Mouse (Mus musculus) embryo, embryonic 9.5 days (tissue): ENCODE results near the gene Gm26938.

Source experiments
- DNase-seq: peaks from one replicate; pipeline ENCODE4 v3.0.0-alpha.2; 2017; ENCODE audit errors: extremely low spot score

The Gm26938 gene

DNA sequence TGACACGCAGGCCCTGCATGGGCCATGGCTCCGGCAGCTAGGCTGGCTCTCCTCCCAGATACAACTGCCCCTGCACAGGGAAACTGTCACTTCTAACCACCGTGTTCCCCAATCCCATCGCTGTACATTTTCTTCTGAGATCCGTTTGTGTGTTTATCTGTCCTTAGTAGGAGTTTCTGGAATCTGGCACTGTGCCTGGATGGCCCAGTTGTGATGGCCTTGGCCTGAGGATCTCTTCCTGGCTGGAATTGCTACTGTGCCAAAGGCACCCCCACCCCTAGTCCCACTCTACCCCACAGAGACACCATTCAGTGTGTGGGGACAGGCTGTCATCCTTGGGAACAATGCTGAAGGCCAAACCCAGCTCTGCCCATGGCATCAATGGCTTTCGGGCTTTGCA, 10.2 kb downstream of the Gm26938 start:
- DNase-seq: no peak

DNA sequence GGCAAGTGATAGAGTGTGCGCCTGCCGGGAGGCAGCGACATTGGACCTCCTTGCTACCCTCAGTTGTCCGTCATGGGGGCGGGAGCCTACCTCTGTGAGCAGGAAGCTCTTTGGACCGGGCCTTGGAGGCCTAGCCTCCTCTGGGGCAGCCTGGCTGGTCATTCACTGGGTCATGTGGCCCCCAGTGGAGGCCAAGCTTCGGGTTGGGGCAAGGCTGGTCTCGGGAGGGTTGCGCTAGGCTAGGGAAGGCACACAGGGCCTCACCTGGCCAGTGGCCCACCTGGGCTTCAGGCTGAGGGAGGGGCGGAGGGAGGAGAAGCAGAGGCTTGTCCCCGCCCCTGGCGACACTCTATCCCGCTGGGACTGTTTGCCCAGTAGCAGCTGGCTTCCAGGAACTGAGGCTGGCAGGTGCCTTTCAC, 12.2 kb downstream of the Gm26938 start:
- DNase-seq: no peak

DNA sequence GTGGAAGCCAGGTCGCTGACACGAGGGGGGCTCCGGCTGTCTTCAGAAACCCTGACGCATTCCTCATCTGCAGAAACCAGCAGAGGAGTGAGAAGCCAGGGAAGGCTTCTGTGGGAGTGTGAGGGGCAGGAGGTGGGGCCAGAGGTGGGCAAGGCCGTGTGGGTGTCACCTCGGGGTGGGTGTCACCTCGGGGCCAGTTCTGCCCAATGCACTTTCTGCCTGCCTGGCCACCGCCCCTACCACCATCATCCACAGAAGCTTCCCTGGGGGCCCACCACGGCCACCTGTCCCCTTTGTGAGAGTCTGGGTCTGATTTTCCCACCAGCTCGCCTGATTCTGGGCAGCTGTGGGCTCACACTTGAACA, 13.1 kb downstream of the Gm26938 start:
- DNase-seq: no peak

DNA sequence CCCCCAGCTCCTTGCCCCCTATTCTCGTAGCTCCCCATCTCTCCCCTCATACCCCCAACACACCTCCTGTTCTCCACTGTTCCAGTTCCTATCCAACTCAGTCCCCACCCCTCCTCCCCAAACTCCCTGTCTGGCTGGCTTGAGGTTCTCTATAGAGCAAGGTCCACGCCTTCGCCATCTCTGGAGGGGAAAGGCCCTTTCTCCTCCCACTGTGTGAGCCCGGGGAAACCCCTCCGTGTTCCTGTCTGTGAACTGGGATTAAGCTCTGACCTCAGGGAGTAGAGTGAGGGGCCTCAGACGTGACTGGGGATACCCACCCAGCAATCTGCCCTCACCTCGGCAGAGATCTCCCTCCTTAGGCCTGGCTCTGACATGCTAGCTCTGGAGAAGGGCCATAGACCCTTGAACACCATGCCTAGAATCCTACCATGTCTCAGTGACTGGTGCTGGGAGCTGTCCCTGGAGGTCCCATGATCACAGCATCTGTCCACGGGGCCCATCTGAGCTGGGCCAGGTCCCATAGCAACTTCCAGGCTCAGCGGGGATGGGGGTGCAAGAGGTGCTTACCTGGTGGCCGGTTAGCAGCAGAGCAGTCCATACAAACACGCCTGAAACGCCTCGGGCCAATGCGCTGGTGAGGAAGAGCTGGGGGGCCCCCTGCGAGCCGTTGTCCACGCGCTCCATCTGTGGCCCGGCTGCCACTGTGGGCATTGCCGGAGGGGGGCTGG, 13.6 kb downstream of the Gm26938 start:
- DNase-seq: no peak

DNA sequence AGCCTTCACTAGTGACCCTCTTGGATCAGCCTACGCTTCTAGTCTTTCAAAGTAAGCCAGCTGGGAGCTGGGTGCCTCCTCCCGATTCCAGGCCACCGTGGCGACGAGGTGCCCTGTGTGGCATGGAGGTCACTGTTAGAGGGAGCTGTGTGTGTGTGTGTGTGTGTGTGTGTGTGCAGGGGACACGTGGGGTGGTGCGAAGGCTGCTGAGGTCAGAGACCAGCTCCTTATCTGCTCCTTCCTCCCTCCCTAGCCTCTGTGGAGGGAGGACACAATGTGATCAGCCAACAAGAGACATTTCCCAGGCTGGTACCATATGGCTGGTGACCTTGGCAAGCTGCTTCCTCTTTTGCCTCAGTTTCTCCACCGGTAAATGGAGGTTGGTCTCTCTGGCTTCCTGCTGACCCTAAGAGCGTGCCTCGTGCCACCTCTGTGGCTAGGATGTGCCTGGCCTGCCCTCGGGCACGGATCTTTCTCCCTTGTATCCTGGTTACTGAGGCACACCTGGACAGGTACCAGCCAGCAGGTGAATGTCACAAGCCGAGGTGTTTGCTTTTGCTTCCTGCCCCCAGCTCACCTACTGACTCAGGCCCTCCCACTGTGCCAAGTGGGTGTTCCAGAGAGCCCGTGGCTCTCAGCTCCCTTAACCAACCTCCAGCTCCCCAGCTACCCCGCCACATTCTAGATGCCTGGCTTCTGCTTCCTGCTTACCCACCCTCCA, 14.4 kb downstream of the Gm26938 start:
- DNase-seq: no peak

DNA sequence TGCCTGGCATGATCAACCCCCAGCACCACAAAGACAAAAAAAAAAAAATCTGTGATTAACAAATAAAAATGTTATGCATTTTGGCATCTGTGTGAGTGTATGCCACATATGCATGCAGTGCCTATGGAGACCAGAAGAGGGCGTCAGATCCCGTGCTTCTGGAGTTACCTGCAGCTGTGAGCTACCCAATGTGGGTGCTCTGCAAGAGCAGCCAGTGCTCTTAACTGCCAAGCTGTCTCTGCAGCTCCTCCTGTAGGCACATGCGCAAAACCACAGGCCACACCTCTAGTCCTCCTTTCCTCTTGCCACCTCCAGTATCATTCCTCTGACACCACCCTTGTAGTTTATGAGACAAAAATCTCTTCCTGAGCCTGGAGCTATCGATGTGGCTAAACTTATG, 16.8 kb downstream of the Gm26938 start:
- no peak for DNase-seq

DNA sequence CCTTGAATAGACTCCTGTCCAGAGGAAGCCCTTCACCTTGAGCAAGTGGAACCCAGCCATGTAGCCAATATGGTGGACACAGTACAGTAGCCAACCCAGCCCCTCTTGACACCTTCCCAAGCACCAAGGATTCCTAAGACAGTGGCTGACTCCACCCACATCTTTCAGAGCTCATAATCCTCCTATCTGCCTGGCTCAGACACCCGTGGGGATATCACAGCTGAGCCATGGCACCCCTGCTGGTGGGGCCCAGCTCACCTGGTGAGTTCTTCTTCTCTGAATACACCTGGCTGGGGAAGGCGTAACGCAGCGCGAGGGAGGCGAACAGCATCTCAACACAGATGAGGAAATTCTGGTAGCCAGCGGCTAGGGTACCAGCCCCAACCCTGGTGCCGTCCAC, 20.3 kb downstream of the Gm26938 start:
- no peak for DNase-seq

DNA sequence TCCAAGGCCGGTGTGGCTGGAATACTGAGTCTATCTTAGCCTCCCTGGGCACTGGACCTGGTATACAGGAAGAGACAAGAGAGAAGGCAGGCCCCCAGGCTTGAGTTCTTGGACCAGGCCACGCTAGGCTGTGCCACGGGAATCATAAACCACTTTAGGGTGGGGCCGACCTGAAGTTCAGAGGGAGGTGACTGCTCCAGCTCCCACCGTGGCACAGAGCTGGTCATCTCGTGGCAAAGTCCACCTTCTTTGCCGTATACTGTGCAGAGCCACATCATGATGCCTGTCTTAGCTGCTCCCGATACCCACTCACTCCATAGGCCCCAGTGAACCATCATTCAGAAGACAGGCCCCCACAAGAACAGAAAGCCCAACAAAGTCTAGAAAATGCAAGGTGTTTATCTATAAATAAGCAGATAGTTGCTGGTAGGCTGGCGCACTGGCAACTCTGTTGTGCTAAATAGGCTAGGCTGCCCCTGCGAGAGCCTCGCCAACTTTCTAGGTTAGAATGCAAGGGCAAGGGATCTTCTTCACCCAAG, 21.6 kb downstream of the Gm26938 start:
- DNase-seq: no peak

DNA sequence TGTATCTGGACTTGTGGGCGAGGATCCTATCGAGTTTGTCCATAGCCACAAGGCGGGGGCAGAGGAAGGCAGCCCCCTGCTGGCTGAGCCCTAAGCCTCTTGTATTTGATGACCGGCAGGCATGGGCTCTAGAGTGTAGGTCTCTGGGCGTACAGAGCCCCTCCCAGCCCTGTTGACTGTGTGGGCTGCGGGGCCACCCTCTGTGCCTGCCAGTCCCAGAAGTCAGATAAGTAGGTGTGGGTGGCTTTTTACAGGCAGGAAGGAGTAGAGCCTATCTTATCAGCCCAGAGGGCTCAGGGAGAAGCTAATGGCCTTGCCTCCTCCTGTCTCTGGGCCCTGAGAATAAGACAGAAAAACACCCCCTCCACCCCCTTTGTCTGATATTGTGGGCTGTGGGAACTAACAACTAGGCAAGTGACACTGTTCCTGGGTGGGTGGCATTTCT, 22.1 kb downstream of the Gm26938 start:
- peak; percentile 46 for DNase-seq

DNA sequence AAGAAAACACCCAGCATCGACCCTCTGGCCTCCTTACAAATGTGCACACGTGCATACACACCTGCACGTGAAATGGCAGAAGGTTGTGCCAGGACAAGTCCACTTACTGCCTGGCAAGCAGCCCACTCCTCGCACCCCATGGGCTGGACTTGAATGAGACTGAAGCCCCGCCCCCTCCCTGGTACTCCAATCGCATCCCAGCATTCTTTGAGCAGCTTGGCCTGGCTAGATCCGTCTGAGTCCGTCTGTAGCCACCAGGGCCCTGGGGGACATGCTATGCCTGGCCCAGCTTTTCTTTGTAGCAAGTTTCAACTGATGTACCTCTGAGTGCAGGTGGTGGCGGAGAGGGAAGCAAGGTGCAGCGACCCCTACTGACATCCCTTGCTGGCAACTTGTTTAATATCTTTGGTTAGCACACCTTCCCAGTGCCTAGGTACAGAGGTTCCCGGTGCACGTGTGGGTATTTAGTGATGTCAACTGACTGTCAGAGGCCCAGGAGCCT, 22.6 kb downstream of the Gm26938 start:
- peak; percentile 71 for DNase-seq

DNA sequence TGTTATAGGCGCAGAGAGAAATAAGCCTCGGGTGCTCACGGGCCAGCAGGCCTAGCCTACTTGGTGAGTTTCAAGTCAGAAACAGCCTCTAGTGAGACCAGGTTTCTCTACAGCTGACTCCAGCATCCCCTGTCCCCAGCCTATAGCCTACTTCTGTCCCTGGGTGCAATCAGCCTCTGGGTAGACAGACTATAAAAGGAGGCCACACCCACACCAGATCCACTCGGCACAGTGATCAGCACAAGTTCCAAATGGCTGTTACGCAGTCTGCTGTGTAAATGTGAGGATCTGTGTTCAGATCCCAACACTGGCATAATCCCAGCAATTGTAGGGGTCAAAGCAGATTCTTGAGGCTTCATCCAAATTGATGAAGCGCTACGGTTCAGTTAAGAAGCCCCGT, 23.0 kb downstream of the Gm26938 start:
- DNase-seq: no peak

DNA sequence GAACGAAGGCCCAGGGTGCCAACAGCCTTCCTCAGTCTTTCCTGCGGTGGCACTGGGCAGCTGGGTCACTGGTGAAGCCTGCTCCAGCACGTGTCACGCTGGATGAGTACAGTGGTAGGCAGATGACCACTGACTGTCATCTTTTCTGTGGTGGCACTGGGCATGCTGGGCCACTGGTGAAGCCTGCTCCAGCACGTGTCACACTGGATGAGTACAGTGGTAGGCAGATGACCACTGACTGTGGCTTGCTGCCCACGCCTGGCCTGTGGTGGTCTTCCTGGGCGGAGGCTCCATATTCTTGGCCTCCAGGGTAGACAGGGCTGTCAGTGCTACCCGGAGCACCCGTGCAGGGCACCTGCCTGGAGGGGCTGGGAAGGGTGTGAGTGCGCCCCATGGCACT, 24.3 kb downstream of the Gm26938 start:
- no peak for DNase-seq

DNA sequence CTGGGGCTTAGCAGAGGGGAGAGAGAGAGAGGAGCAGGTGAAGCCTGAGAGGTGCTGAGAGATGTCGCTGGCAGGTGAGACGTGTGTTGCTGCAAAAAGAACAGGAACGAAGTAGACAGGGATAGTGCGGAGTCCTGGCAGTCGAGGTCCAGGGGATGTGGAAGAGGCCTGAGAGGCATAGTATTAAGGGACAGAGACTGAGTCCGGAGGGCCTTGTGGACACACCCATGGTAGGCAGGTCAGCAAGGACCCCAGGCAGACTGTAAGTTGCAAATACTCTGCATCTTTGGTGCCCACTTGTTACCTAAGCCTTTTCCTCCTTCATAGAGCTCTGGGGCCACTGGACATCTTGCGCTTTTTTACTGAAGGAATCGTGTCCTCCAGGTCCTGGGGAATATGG, 25.0 kb downstream of the Gm26938 start:
- DNase-seq: no peak

DNA sequence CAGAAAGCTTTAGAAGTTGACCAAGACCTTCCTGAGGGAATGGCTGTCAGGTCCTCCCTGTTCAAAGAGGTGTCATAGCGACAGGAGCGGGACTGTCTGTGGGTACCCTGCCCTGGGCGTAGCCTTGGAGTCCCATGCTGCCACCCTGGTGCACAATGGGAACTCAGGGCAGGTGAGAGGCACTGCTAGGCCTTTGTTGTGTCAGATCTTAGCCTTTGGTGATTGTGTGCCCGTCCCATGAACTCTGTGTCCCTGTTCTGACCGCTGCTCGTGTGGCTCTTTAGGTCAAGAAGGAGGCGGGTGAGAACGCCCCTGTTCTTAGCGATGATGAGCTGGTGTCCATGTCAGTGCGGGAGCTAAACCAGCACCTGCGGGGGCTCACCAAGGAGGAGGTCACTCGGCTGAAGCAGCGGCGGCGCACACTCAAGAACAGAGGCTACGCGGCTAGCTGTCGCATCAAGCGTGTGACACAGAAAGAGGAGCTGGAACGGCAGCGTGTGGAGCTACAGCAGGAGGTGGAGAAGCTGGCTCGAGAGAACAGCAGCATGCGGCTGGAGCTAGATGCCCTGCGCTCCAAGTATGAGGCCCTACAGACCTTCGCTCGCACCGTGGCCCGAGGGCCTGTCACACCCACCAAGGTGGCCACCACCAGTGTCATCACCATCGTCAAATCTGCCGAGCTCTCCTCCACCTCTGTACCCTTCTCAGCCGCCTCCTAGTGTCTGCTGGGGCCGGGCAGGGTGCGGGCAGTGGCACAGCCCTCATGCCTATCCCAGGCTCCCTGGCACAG, 26.2 kb downstream of the Gm26938 start:
- DNase-seq: no peak

DNA sequence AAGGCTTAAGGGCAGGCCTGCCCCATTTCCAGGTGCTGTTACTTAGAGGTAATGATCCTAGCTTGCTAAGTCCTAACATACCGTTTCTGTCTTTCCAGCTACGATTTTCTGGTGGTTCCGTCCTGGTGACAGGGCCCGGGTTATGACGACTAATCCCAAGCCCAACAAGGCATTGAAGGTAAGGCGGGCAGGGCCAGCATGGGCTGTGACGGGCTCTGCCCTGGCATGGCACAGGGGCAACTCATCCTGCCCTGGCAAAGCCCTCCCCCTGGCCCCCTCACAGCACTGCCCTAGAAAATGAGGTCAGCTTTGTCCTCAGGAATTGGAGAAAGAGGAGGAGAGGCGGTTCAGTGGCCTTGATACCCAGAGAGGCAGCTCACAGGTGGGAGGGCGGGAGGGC, 27.2 kb downstream of the Gm26938 start:
- no peak for DNase-seq

DNA sequence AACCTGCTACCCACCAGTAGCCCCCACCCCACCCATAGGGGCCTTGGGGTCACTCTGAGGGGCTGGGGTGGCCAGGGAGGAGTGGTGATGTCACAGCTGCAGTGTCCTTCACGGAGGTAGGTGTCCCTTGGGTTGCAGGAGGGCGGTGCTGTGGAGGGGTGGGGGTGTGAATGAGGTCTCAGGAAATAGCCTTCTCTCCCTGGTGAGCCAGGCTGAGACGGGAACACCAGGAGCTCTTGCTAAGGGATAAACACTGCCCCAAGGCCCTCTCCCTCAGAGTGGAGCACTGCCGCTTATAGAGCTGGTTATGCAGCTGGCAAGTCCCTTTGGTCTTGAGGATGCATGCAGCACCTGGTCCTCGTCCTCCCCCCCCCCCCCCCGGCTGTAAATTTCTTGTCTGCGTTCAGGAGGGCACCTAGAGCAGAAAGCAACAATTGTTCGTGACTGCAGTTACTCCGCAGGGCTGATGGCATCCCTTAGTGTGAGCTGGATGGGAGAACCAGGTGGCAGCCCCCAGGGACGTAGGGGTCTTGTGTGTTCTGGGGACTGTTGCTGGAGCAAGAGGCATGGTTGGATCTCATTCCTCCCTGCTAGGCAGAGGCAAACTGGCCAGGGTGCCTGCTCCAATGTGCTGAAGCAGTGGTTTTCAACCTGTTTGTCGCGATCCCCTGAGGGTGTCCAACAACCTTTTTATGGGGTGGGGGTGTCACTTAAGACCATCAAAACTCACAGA, 27.9 kb downstream of the Gm26938 start:
- no peak for DNase-seq

DNA sequence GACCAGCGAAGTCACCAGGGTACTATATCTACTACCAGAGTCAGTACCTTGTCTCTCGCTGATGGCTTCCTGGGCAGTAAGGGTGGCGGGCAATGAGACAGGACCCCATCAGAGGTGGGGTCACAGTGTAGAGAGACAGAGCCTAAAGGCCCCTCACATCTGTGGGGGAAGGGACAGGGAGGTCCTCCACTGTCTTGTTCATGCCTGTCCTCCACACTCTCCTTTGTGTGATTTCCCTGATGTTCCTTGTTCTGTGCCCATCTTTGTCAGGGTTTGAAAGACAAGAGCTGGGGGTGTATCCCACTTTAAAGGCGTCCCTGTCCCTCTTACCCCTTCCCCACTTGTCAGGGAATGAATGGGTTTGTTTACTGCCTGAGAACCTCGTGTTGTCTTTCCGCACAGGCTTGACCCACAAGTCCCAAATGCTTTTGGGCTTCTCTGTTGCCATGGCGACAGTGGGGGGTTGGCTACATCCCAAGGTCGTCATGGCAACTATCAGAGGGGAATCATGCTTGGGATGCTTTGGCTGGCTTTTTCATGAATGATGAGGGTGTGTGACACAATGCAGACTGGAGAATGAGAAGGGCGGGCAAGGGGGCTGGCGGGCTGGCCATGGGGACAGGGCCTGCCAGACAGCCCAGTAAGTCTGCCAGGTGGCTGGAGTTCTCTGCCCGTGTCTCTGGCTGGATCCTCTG, 28.6 kb downstream of the Gm26938 start:
- DNase-seq: peak; percentile 76

DNA sequence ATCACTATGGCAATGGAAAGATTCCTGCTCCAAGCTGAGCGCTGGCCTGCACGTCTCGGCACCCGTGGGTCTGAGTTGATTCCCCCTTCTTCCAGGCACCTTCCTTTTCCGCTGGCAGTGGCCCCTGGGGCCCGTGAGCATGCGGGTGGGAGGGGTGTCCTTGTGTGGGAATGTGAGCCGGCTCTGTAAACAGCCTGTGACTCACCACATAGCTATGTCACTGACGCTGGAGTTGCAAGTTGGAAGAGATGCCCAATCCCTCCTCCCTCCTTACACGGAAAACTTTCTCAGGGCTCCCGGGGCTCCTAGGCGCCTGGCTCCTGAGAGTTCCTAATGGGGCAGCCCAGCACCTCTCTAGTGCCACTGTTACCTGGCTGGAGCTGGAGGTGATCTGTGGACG, 29.3 kb downstream of the Gm26938 start:
- DNase-seq: peak; percentile 53

DNA sequence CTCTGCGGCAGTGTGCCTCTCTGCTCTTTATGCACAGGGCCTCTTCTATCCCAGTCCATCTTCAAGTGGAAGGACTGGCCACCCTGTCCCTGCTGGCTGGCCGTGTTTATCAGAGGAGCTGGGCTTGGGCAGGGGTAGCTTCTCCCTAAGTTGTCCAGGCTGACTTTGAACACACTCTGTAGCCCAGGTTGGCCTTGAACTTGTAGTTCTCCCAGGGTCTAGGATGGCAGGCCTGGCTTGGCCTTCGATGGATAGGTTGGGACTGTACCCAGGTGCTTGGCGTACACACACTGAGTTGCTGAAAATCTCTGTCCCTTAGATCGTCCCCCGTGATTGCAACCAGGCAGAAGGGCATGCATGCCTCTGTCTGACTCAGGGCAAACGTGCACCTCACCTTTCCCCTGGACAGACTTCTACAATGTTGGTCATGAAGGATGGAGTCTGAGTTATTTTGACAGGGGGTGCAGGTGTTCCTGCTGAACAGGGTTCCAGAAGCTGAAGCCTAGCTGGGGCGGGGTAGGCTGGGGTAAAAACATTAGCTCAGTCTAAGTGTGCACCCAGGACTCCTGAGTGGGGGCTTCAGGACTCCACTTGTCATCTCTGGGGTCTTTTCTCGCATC, 30.1 kb downstream of the Gm26938 start:
- DNase-seq: no peak

DNA sequence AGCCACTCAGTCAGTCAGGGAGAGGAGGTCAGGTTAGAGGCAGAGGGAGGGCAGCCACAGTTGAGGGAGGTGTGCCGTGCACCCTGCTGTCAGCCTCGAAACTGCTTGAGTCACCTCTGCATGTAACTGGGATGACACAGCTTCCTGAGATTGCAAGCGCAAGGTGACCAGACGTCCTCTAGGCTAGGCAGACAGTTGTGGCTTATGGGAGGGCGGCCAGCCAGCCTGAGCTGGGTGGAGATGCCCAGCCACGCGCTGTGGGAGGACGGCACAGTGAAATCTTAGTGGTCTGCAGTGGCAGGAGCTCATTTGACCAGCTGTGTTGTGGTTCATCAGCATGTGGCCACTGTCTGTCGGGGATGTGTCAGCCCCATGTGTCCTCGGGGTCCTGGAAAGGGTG, 31.3 kb downstream of the Gm26938 start:
- DNase-seq: no peak

DNA sequence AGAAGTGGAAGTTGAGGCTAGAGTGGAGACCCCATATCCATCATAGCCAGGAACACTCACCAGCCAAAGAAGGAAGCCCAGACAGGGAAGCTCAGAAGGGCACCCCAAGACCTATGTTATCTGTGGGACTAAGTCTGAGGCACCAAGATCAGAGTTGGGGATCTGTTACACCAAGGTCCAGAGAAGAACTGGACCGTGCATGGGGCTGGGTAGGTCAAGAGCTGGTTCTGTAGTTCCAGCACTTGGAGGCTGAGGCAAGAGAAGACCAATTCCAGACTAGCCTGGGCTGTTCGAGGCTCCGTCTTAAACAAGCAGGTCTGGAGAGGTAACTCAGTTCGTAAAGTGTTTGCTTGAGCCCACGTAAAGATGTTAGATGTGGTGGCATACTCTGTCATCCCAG, 32.1 kb downstream of the Gm26938 start:
- no peak for DNase-seq
